Mouse (Mus musculus): ENCODE results near the gene Nt5m.

The Nt5m gene

DNA sequence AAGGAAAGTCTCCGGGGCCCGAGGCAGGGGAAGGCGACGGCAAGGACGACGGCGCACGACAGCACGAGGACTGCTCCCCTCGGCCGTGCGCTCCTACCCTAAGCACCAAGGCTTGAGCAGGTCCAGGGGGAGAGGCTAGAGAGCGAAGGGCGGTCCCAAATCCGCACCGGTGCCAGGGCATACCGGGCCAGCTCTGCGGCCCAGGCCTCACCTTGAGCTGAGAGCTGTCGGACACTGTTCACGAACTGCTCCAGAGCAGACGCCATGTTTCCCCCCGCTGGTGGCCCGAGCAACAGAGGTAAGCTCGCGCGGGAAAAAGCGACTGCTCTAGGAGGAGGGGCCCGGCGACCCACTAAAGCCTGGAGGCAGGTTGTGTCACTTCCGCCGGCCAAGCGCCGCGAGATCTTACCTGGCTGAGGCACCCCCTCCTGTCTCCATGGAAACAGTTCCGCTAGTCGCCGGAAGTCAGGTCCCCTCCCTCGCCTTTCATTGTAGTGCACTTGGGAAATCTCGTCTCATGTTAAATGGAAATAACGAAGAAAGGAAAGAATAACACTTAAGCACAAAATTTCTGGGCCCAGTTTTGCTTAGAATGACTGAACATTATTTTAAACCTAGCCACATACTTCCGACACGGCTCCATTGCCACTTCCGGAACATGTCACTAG lies 346 bp downstream of the Nt5m start, which contains the start of gene Cops3:
Gene Cops3 (minus strand): TSS at position 380 of the 668 bp plus-strand sequence.
- DNase-seq (ENCODE audit: low spot score in 2 of 2) = peak; percentile 94 to 97

DNA sequence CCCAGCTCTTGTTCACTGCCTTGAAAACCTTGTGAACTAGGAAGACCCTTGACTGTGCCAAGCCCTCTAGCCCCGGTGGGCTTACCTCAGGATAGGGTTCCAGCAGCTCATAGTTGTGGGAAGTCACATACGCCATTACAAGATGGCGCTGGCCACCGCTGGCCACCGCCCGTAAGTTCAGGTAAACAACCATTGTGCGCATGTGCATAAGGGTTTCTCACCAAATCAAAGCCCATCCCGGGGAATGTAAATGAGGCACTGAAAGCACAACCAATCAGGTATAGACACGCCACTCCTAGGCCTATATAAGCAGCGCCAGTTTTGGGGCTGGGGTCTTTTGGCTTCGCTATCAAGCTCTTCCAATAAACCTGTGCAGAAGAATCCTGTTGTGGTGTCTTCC lies 7.1 kb downstream of the Nt5m start:
- DNase-seq (ENCODE audit: low spot score in 2 of 2) = no peak

DNA sequence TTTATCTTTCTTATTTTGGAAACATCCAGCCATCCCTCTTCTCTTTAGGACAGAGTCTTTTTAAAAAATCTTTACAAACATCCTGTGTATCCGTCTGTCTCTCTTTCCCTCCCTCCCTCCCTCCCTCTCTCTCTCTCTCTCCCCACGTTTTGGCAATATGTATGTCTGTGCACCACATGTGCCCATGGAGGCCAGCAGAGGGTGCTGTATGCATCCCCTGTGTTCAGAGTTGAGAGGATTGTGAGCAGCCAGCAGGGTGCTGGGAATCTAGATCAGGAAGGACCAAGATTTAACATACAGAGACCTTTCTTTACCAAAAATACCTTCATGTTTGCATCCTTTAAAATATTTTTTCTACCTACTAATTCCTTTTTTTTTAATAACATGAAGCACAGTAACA lies 7.9 kb downstream of the Nt5m start:
- DNase-seq (ENCODE audit: low spot score in 2 of 2) = no peak

DNA sequence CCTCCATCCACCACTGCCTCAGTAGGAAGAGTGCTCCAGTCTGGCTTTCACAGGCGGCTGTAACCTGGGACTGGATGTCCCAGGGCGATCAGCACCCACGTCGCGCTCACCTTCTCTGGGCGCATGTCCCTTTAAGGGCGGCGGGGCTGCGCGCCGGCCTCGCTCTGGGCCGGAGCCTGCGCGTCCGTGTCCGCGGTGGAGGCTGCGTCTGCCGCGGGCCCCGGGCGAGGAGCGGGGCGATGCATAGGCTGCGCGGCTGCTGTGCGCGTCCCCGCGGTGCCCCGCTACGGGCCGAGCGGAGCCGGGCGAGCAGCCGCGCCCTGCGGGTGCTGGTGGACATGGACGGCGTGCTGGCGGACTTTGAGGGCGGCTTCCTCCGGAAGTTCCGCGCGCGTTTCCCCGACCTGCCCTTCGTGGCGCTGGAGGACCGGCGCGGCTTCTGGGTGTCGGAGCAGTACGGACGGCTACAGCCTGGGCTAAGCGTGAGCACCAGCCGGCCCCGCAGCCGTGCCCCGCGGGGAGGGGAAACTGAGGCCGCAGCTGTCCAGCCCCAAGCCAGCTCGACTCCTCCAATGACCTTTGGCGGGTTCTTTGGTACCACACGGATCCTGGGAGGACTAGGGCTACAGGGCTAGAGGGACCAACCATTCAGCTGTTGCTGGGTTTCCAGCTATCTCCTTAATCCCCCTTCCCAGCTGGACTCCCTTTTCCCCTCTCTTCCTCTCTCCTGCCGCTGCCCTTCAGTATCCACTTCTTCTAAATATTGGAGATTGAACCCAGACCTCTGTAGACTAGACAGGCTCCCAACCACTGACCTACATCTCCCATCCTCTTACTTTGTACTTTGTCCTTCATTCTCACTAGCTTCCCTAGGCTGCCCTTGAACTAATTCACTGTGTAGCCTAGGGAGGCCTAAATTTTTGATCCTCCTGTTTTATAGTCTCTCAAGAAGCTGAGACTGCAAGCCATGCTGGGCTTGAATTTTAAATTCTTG lies 8.9 kb downstream of the Nt5m start:
- DNase-seq (ENCODE audit: low spot score in 2 of 2) = peak; percentile 63 to 65

DNA sequence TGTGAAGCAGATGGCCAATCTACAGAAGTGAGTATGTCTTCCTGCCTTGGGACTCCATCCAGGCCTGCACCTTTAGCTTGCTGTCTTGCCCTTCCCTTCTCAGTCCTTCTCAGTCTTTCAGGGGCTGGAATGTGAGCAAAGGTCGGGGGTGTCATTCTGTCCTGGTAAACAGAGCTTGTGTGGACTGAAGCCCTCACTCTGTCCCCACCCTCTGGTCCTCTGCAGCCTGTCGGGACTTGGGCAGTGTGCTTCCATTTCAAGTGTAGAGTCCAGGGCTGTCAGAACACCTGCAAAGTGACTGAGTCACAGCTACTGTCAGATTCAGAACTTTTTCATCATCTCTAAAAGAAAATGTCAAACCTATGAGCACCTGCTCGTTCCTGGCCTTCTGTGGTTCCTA lies 13.6 kb downstream of the Nt5m start:
- no peak for DNase-seq (ENCODE audit: low spot score in 2 of 2)

DNA sequence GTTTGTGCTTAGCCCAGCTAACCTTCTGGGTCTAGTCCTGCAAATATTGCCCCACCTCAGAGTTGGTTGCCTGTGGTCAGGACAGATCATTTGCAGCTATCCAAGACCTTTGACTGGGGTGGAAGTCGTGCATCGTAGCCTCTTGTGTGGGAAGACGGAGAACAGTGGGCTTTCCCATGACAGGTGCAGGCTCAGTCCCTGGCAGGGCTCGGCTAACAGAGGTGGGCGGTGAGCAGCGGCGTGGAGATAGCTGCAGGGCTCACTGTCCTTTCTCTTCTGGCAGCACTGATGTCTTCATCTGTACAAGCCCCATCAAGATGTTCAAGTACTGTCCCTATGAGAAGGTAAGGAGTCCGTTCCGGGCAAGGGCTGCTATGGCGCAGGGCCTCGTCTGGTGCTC lies 21.2 kb downstream of the Nt5m start:
- no peak for DNase-seq (ENCODE audit: low spot score in 2 of 2)

DNA sequence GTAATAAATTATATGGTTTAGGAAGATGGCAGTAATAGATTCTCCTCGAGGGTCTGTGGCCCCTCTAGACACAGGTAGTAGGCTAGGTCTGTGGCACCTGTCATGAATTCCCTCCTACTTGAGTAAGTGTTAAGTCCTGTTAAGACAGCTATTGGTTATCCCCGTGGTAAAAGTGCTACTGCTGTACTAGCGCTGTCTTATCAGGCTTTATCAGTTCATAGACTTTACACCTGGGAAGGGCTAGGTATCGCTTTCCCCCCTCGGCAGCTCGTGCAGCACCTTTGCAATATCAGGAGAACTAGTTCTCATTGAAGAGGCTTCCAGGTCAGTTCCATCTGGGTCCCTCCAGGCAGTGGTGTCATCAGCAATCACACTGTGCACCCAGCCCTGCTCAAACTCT lies 25.1 kb downstream of the Nt5m start:
- DNase-seq (ENCODE audit: low spot score in 2 of 2) = no peak

DNA sequence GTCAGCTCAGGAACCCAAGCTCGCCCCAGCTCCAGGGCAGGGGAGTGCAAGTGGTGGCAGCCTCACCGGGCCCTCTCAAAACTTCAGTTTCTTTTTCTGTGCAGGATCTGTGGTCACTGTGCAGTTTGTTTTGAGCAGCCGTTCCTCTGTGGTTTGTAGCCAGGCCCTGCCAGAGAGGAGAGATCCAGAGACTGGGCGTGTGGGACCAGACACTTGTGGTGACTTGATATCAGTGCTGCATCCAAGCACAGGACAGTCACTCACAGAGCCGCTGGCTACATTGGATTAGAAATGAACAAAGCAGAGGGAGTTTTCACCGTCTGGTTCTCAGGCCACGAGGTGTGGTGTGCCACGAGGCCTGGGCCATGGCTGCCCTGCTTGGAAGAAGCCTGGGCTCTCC lies 32.9 kb downstream of the Nt5m start:
- no peak for DNase-seq (ENCODE audit: low spot score in 2 of 2)

DNA sequence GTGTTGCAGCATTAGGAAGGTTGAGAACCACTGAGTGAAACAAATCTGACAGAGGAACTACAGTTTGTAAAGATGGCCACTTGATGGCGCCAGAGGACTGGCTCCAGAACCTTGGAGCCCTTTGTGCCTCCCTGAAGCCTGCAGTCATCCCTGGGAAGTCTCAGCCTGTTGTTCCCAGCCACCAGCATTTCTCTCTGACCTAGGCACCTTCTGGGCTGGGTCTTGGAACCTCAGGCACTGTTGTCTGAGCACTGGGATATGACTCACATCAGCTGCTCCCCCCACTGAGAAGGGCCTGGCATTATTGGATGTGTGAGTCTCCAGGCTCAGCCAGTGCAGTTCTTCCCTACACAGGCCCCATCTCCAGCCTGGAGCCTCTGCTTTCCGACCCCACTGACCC lies 40.8 kb downstream of the Nt5m start:
- peak; percentile 42 to 47 for DNase-seq (ENCODE audit: low spot score in 2 of 2)

DNA sequence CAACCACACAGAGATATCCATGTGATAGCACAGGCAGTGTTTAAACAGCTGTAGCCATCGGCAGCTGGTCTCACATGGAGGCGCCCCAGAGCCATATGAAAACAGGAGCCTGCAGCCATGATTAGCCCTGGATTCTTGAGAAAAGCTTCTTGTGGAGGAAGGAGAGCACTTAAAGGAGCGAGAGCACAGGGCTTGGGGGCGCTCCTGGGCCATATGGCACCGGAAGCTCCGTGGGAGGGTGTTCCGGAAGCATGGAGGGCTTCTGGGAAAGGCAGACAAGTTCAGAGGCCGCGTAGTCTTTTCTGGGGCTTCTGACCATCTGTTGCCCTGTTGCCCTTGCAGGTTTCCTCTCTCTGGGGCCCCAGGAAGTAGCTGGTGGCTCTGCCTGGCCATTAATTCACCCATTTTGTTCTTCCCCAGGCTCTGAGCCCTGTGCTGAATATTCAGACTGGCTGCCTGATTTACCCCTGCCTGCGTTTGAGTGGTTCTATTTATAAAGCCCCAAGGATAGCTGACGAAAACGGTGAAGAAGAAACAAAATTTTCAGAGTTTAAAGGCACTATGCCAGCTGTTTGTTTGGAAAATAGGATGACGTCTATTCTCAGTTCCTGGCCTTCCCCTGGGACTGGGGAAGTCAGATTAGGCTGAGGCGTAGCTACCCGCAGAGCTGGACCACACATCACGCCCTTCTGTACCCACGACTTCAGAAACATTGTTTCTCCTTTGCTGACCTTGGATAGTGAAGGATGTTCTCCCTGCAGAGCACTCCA lies 46.2 kb downstream of the Nt5m start:
- no peak for DNase-seq (ENCODE audit: low spot score in 2 of 2)

DNA sequence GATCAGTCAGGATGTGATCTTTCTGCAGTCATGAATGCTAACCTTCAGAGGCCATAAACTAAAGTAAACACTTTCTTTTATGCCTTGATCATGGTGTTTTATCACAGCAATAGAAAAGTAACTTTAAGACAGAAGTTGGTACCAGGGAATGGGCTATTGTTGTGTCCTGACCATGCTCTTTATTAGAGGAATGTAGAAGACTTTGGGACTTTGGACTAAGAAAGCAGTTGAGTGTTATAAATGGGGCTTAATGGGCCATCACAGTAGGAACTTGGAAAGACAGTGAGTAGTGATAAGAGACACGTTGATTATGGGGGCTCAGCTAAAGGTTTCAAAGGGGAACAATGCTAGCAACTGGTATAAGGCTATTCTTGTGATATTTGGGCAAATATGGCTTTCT lies 47.7 kb downstream of the Nt5m start:
- DNase-seq (ENCODE audit: low spot score in 2 of 2) = no peak

DNA sequence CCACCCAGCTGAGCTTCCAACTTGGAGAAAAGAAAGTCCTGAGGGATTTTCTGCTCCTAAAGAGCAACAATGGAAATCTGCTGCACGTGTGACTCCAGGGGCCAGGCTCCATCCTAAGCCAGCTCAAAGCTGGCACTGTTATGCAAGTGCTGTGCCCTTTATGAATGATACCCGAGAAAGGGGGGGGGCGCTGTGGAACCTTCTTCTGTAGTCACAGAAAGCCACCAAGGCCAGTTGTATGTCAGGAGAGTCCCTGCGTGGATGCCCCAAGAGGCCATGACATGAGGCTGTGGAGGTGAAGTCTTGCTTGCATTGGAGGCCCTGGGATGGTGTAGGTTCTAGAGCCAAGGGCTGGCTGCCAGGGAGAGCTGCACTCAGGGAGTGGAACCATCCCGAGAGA lies 48.9 kb downstream of the Nt5m start:
- no peak for DNase-seq (ENCODE audit: low spot score in 2 of 2)

DNA sequence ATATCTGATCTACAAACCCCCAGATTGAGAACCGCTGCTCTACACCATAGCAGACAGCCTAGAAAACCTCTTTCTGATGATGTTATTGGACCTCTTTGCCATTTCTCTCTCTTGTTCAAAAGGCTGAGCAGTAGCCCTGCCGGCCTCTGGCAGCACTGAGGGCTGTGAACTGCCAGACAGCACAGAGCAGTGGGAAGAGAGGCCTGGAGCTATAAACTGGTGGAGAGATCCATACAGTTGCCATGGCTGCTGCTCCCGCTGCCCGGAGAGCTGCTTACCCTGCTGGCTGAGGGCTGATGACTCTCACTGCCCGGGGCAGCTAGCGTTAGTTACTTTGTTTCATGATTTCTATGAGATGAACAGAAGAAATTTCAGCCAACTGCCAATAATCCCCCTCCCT lies 52.6 kb downstream of the Nt5m start:
- no peak for DNase-seq (ENCODE audit: low spot score in 2 of 2)

DNA sequence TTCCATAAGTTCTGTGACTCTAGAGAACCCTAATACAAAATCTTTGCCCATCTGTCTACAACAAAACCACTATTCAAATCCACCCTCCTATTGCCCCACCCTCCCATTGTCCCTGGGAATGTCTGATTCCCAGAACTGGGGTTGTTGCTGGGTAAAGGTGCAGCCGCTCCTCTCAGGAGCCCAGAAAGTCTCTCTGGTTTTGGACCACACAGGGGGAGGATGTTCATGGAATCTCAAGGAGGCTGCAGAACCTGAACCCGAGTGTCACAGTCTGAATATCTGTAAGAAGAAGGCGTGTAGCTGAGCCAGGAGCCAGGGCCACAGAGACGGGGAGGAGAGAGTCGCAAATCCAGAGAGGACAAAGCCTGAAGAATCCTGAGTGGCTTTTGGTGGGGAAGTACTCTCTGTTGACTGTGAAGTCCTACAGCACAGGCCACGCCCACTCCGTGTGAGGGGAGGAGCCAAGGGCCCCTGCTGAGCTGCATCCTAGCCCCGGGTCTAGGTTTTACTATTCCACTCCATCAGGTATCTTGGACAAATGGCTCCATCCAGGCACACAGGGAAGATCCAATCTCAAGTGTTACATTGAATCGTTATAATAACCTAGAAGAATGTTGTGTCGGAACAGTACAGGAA lies 54.0 kb downstream of the Nt5m start:
- no peak for DNase-seq (ENCODE audit: low spot score in 2 of 2)

DNA sequence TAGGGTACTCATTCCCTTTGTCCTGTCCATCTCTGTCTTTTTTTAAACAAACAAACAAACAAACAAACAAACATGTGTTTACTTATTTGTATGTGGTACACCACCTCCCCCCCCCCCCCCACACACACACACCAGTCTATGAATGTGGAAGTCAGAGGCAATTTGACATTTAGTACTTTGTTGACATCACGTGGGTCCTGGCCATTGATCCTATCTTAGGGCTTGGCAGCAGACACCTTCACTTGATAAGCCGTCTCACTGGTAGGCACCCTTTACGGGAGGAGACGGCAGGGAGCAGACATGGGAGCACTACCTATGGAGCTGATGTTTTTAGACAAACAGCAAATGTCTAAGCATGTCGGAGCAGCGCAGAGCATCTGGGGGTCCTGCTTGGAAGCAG lies 55.7 kb downstream of the Nt5m start:
- DNase-seq (ENCODE audit: low spot score in 2 of 2) = no peak

DNA sequence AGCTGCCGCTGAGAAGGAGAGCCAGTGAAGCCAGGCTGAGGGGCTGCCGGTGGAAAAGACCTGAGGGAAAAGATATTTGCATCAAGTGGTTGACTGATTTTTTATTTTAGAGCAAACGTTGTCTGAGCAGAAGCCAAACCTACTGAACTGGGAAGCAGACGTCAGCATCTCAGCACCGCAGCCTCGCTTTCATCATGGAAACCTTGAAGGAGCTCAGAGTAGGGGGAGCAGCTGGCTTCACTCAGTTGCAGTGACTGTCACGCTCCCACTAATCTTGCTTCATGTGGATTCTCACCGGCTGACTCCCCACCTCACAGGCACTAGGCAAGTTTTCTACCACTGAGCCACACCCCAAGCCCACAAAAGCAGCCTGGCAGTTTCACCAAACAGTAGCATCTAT lies 56.1 kb downstream of the Nt5m start:
- no peak for DNase-seq (ENCODE audit: low spot score in 2 of 2)

DNA sequence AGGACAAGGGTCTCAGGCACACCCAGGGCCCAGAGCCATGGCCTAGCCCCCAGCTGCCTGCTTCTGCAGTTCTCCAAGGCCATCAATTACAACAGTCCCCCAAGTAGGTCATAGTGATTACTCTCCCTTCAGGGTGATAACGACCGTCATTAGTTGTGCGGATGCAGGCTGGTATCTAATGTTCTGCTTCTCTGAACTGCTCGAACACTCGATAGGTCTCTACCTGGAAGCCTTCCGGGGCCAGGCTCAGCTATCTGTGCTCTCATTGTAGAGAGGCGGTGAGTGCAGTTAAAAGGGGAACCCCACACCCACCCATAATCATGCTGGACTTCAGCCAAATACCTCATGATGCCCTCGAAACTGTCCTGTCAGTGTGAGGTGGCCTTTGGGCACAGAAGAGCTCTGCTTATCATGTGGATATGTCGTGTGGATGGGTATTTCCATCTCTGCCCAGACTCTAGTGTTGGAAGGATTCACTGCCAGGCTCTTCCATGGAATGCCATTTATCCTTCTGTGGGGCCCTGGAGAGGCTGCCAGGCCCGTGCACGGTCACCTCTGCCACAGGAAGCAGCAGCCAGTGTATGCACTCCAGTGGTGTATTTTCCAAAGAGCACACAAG lies 58.8 kb downstream of the Nt5m start:
- no peak for DNase-seq (ENCODE audit: low spot score in 2 of 2)

DNA sequence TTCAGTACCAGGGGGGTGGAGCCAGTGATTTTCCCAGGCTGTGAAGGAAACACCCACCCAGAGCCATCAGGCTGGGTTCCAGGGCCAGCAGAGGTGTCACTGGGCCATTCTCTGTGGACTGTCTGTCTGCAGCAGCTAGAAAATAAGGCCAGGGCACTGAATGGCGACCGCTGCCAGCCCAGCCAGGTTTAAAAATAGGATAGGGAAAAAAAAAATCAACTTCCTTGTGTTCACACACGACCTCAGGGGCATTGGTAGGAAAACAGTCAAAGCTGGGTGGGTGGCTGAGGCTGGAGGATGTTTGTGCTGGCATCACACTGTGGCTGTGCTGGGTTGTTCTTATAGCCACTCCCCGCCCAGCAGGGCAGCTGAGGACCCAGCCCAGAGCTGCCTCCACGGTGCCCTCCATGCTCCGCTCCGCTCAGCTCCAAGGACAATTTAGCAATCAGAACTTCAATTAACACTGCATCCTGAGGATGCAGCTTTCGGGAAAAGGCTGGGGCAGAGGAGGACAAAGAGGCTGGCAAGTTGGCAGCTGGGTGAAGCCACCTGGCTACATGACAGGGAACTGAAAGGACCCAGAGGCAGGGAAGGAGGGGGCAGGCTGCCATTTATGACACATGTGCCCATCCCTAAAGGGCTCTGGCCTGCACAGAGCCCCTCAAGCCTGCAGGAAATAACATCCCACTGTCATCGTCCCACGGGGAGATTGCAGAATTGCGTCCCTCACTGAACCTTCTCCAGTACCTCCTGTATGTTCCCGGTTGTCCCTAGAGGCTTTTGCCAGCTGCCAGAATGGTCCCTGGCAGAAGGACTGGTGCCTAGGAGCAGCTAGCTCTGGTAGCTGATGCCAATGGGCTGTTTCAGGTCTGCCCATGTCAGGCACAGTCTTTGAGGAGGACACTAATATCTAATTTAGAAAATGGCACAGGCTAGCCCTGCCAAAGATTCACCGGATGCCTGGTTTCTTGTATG lies 60.8 kb downstream of the Nt5m start:
- DNase-seq (ENCODE audit: low spot score in 2 of 2) = no peak

DNA sequence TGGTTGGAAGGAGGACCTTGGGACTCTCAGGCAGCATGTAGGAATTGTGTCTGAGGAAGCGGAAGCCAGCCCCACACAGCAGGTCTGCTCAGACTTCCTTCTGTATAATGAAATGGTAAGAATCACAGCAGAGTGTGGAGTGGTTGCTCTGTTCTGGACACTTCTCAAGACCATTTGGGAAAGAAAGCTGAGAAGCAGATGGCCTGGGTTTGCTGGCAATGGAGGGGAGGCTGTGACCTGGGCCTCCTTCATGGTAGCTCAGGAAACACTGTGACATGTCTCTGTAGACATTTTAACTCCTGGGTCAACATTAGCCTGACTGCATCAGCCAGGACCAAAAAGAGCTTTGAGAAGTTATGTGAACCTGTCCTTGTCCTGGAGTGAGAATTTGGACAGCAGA lies 61.7 kb downstream of the Nt5m start:
- no peak for DNase-seq (ENCODE audit: low spot score in 2 of 2)

DNA sequence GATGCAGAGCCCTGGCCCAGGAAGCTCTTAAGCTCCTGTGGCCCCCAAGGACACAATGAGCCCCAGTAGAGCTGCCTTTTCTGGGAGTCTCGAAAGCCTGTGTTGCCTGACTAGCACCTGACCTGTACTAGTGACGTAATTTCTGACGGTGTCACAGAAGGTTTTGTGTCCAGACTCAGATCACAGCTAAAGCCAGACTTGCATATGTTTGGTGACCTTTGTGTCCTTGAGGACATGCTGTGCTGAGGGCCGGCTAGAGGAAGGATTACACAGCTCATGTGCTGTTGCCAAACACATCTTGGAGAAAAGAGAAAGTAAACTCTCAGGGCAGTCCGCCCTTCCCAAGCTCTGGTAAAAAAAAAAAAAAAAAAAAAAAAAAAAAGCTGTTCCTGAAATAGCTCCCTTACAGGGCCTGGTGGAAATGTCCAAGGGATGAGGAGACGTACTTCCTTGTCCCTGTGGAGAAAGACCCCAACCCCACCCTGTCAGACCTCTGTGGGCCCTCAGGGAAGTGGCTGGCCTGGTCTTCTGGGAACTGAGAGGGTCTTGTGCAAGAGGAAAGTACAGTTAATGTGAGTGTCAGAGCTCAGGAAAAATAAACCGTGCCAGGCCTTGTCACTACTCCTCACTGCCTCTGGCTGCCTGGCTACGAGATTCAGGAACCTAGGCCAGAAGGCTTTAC lies 62.9 kb downstream of the Nt5m start:
- DNase-seq (ENCODE audit: low spot score in 2 of 2) = no peak
